Mouse (Mus musculus): Measurements from ENCODE around the gene C330007P06Rik. TPM values are rescaled to one million over a fixed set of nuclear protein-coding genes. Genes with fewer than 3 reads are reported as not detected.

Gene C330007P06Rik
- polyA plus RNA-seq, 1 experiment from 2014 or later = 23.0 TPM

- H3K4me3 ChIP-seq (replicated peaks; ENCODE audit: low read depth, low read length) = no peak overlapping the region
- H3K9ac ChIP-seq (replicated peaks; ENCODE audit: low read length) = no peak overlapping the region
- WGBS = 83% methylated on average over 5 of the region's 5 CpGs
- no peaks in the 10 kb centered on the region for H3K36me3 ChIP-seq (ENCODE audit: control insufficient read depth, insufficient read depth, low read length)
- no peaks in the 10 kb centered on the region for H3K4me1 ChIP-seq (ENCODE audit: control insufficient read depth, insufficient read depth, low read length)
- no peaks in the 10 kb centered on the region for H3K9me3 ChIP-seq (ENCODE audit: control insufficient read depth, low read length)
- ATAC-seq (ENCODE audit: low FRiP score, low TSS enrichment) (no peak), DNase-seq (no peak)
- no peak overlapping the region for H3K27ac ChIP-seq (replicated peaks; ENCODE audit: low read depth, low read length)
- no peaks in the 10 kb centered on the region for H3K27me3 ChIP-seq (ENCODE audit: control insufficient read depth, insufficient read depth, low read length)
- no peak overlapping the region for H3K4me2 ChIP-seq (ENCODE audit: low read length)
Measured at GRCm38 (mm10) chrX:36826873-36827272, 47.0 kb downstream of the C330007P06Rik start.

- H3K9ac ChIP-seq (replicated peaks; ENCODE audit: low read length) = no peak overlapping the region
- H3K27ac ChIP-seq (replicated peaks; ENCODE audit: low read depth, low read length) = no peak overlapping the region
- no peaks in the 10 kb centered on the region for H3K36me3 ChIP-seq (ENCODE audit: control insufficient read depth, insufficient read depth, low read length)
- no peak overlapping the region for H3K4me3 ChIP-seq (replicated peaks; ENCODE audit: low read depth, low read length)
- H3K27me3 ChIP-seq (ENCODE audit: control insufficient read depth, insufficient read depth, low read length) = no peaks in the 10 kb centered on the region
- 52% methylated on average over 2 of the region's 2 CpGs for WGBS
- ATAC-seq (ENCODE audit: low FRiP score, low TSS enrichment) (no peak), DNase-seq (no peak)
- no peaks in the 10 kb centered on the region for H3K4me1 ChIP-seq (ENCODE audit: control insufficient read depth, insufficient read depth, low read length)
- no peaks in the 10 kb centered on the region for H3K9me3 ChIP-seq (ENCODE audit: control insufficient read depth, low read length)
- no peak overlapping the region for H3K4me2 ChIP-seq (ENCODE audit: low read length)
Measured at GRCm38 (mm10) chrX:36825032-36825431, 48.9 kb downstream of the C330007P06Rik start.

GRCm38 (mm10) chrX:36823932-36824711, 49.8 kb downstream of the C330007P06Rik start:
- DNase-seq = no peak
- Histone ChIP-seq H3K36me3 (ENCODE audit: control insufficient read depth, insufficient read depth, low read length) (no peaks in the 10 kb centered on the region), H3K27ac (replicated peaks; ENCODE audit: low read depth, low read length) (no peak overlapping the region), H3K9me3 (ENCODE audit: control insufficient read depth, low read length) (no peaks in the 10 kb centered on the region), H3K4me3 (replicated peaks; ENCODE audit: low read depth, low read length) (no peak overlapping the region), H3K4me2 (ENCODE audit: low read length) (no peak overlapping the region), H3K4me1 (ENCODE audit: control insufficient read depth, insufficient read depth, low read length) (no peaks in the 10 kb centered on the region), H3K9ac (replicated peaks; ENCODE audit: low read length) (no peak overlapping the region), H3K27me3 (ENCODE audit: control insufficient read depth, insufficient read depth, low read length) (no peaks in the 10 kb centered on the region)
- no peak for ATAC-seq (ENCODE audit: low FRiP score, low TSS enrichment)
- 86% methylated on average over 10 of the region's 10 CpGs for WGBS

- Histone ChIP-seq H3K4me1 (ENCODE audit: control insufficient read depth, insufficient read depth, low read length) (peaks cover 3% of the 10 kb centered on the region; the same call in 1 of the 2 replicates), H3K27ac (replicated peaks; ENCODE audit: low read depth, low read length) (no peak overlapping the region), H3K4me2 (ENCODE audit: low read length) (no peak overlapping the region), H3K27me3 (ENCODE audit: control insufficient read depth, insufficient read depth, low read length) (no peaks in the 10 kb centered on the region), H3K36me3 (ENCODE audit: control insufficient read depth, insufficient read depth, low read length) (no peaks in the 10 kb centered on the region), H3K9ac (replicated peaks; ENCODE audit: low read length) (no peak overlapping the region), H3K4me3 (replicated peaks; ENCODE audit: low read depth, low read length) (no peak overlapping the region), H3K9me3 (ENCODE audit: control insufficient read depth, low read length) (no peaks in the 10 kb centered on the region)
- ATAC-seq (ENCODE audit: low FRiP score, low TSS enrichment) (peak; percentile 35; the same call in 1 of the 2 replicates), DNase-seq (peak; percentile 74)
- 14% methylated on average over 4 of the region's 4 CpGs for WGBS
Measured at GRCm38 (mm10) chrX:36820201-36820600, 53.7 kb downstream of the C330007P06Rik start.

- Histone ChIP-seq H3K27ac (replicated peaks; ENCODE audit: low read depth, low read length) (no peak overlapping the region), H3K9me3 (ENCODE audit: control insufficient read depth, low read length) (no peaks in the 10 kb centered on the region), H3K4me2 (ENCODE audit: low read length) (no peak overlapping the region), H3K27me3 (ENCODE audit: control insufficient read depth, insufficient read depth, low read length) (no peaks in the 10 kb centered on the region), H3K9ac (replicated peaks; ENCODE audit: low read length) (no peak overlapping the region), H3K36me3 (ENCODE audit: control insufficient read depth, insufficient read depth, low read length) (no peaks in the 10 kb centered on the region), H3K4me3 (replicated peaks; ENCODE audit: low read depth, low read length) (no peak overlapping the region), H3K4me1 (ENCODE audit: control insufficient read depth, insufficient read depth, low read length) (peaks cover 3% of the 10 kb centered on the region; the same call in 1 of the 2 replicates)
- no peak for DNase-seq
- ATAC-seq (ENCODE audit: low FRiP score, low TSS enrichment) = no peak
- 68% methylated on average over 4 of the region's 4 CpGs for WGBS
Measured at GRCm38 (mm10) chrX:36819575-36819974, 54.3 kb downstream of the C330007P06Rik start.

- peak overlapping the region; percentile 42 for H3K4me2 ChIP-seq (ENCODE audit: low read length)
- H3K27me3 ChIP-seq (ENCODE audit: control insufficient read depth, insufficient read depth, low read length) = no peaks in the 10 kb centered on the region
- H3K27ac ChIP-seq (replicated peaks; ENCODE audit: low read depth, low read length) = peak overlapping the region; percentile 84
- peak overlapping the region; percentile 26; the same call in 1 of the 2 replicates for H3K9ac ChIP-seq (replicated peaks; ENCODE audit: low read length)
- 0 out of 2 replicates have a peak overlapping the region, but pooled peaks have one; percentile 10 for H3K4me3 ChIP-seq (replicated peaks; ENCODE audit: low read depth, low read length)
- ATAC-seq (ENCODE audit: low FRiP score, low TSS enrichment) (peak; percentile 82), DNase-seq (peak; percentile 79)
- peaks cover 3% of the 10 kb centered on the region; the same call in 1 of the 2 replicates for H3K4me1 ChIP-seq (ENCODE audit: control insufficient read depth, insufficient read depth, low read length)
- no peaks in the 10 kb centered on the region for H3K9me3 ChIP-seq (ENCODE audit: control insufficient read depth, low read length)
- 17% methylated on average over 10 of the region's 10 CpGs for WGBS
- no peaks in the 10 kb centered on the region for H3K36me3 ChIP-seq (ENCODE audit: control insufficient read depth, insufficient read depth, low read length)
Measured at GRCm38 (mm10) chrX:36816953-36817441, 56.9 kb downstream of the C330007P06Rik start.

GRCm38 (mm10) chrX:36816368-36816899, 57.5 kb downstream of the C330007P06Rik start:
- H3K9me3 ChIP-seq (ENCODE audit: control insufficient read depth, low read length) = no peaks in the 10 kb centered on the region
- ATAC-seq (ENCODE audit: low FRiP score, low TSS enrichment) (peak; percentile 10; the same call in 1 of the 2 replicates), DNase-seq (peak; percentile 23)
- no peaks in the 10 kb centered on the region for H3K36me3 ChIP-seq (ENCODE audit: control insufficient read depth, insufficient read depth, low read length)
- no peaks in the 10 kb centered on the region for H3K27me3 ChIP-seq (ENCODE audit: control insufficient read depth, insufficient read depth, low read length)
- peaks cover 3% of the 10 kb centered on the region; the same call in 1 of the 2 replicates for H3K4me1 ChIP-seq (ENCODE audit: control insufficient read depth, insufficient read depth, low read length)
- H3K9ac ChIP-seq (replicated peaks; ENCODE audit: low read length) = peak overlapping the region; percentile 12; the same call in 1 of the 2 replicates
- peak overlapping the region; percentile 42 for H3K4me2 ChIP-seq (ENCODE audit: low read length)
- peak overlapping the region; percentile 84 for H3K27ac ChIP-seq (replicated peaks; ENCODE audit: low read depth, low read length)
- H3K4me3 ChIP-seq (replicated peaks; ENCODE audit: low read depth, low read length) = 0 out of 2 replicates have a peak overlapping the region, but pooled peaks have one; percentile 10
- WGBS = 29% methylated on average over 8 of the region's 8 CpGs

GRCm38 (mm10) chrX:36815439-36815838, 58.5 kb downstream of the C330007P06Rik start:
- 80% methylated on average over 4 of the region's 4 CpGs for WGBS
- no peak for ATAC-seq (ENCODE audit: low FRiP score, low TSS enrichment)
- peaks cover 3% of the 10 kb centered on the region; the same call in 1 of the 2 replicates for H3K4me1 ChIP-seq (ENCODE audit: control insufficient read depth, insufficient read depth, low read length)

More at GRCm38 (mm10) chrX:36815439-36815838, 58.5 kb downstream of the C330007P06Rik start:
- Histone ChIP-seq H3K9me3 (ENCODE audit: control insufficient read depth, low read length) (no peaks in the 10 kb centered on the region), H3K27ac (replicated peaks; ENCODE audit: low read depth, low read length) (no peak overlapping the region), H3K27me3 (ENCODE audit: control insufficient read depth, insufficient read depth, low read length) (no peaks in the 10 kb centered on the region), H3K36me3 (ENCODE audit: control insufficient read depth, insufficient read depth, low read length) (no peaks in the 10 kb centered on the region), H3K4me3 (replicated peaks; ENCODE audit: low read depth, low read length) (no peak overlapping the region), H3K4me2 (ENCODE audit: low read length) (no peak overlapping the region), H3K9ac (replicated peaks; ENCODE audit: low read length) (no peak overlapping the region)
- DNase-seq = no peak

All from midbrain, embryonic 14.5 days (tissue).